Mouse (Mus musculus) frontal cortex, adult 2 months (tissue): ENCODE measurements around the gene Slitrk4. TPM values are rescaled to one million over a fixed set of nuclear protein-coding genes. Genes with fewer than 3 reads are reported as not detected.

Experiments
- DNase-seq, 2 experiments: peaks; one replicate each; pipeline ENCODE4 v3.0.0; 2022; ENCODE audit warnings: low spot score in 1 of 2; ENCODE audit errors: extremely low spot score in 1 of 2
- polyA plus RNA-seq: library from polyadenylated mRNA; depleted of rRNA; stranded (reverse); fragments of >200 nt; gene quantifications from 2 replicates; pipeline ENCODE4 v1.2.3, GENCODE M21; 2012; rRNA removed

Slitrk4 gene
- polyA plus RNA-seq, result 10.0 and 11.4 TPM in 2 replicates

- DNase-seq, result peak in 1 of 2 experiments; percentile 18
Observed at GRCm38 (mm10) chrX:64276290-64277125, at the start of gene Slitrk4. Slitrk4 (minus strand) TSS chrX:64276996.

GRCm38 (mm10) chrX:64319501-64319900 lies 42.7 kb upstream of the Slitrk4 start:
- DNase-seq, result no peak

- DNase-seq, result peak in 1 of 2 experiments; percentile 2
Observed at GRCm38 (mm10) chrX:64277991-64278301, 1.1 kb upstream of the Slitrk4 start.

GRCm38 (mm10) chrX:64277126-64277990 lies 562 bp upstream of the Slitrk4 start:
- peak in 1 of 2 experiments; percentile 21 for DNase-seq

- DNase-seq, result peak in 1 of 2 experiments; percentile 27
Observed at GRCm38 (mm10) chrX:64275501-64276289, 1.1 kb downstream of the Slitrk4 start.

- DNase-seq, result no peak
Observed at GRCm38 (mm10) chrX:64263481-64263880, 13.3 kb downstream of the Slitrk4 start.

Other genes starting within 250 kb of the Slitrk4 start
- gene Gm6760, start 124.8 kb downstream of the Slitrk4 start, polyA plus RNA-seq, result not detected in 2 replicates
- 0.08 and 0.64 TPM in 2 replicates for gene 3830417A13Rik, start 103.4 kb downstream of the Slitrk4 start, polyA plus RNA-seq